Mouse (Mus musculus): ENCODE data around the gene Tecr. TPM values are rescaled to one million over a fixed set of nuclear protein-coding genes. Genes with fewer than 3 reads are reported as not detected.
A peak's percentile ranks its signal among the peaks of the same experiment; 100 is the strongest.

Gene Tecr
- total RNA-seq (2021) = 100 to 1,000 TPM; 510 to 556 TPM

DNA sequence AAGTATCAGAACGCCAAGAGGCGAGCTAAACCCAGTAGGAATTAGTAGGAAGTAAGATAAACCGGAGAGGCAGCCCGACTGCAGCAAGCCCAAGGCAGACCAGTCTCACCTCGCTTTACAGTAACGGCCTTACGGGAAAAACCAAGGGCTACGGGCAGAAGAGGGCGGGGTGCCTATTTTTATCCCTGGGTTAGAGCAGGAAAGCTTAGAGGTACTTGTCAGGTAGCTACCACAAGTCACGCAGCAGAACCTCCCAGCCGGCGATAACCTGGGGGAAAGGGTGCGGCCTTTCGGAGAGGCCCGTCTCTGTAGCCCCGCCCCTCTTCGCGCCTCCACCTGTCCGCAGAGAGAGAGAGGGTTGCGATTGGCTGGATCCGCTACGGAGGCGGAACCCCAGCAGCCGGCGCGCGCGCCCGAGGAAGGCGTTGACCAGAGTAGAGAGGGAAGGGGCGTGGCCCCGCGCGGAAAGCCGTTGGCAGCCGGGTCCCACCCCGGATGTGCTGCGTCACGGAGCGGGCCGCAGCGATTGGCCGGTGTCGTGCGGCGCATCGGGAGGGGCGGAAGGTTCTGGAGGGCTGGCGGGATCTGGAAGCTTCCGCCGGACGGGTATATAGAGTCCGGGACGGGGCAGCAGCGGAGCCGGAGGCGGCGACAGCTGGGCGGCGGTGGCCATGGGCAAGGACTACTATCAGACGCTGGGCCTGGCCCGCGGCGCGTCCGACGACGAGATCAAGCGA, at the start of gene Tecr, which contains the start of gene Dnajb1:
Tecr (minus strand) TSS at position 311 of the 737 bp plus-strand sequence.
Dnajb1 (plus strand) TSS at position 533 of the 737 bp plus-strand sequence.
- peak; percentile 94 to 97 for DNase-seq (ENCODE audit: extremely low spot score in 1 of 2, low spot score in 1 of 2)

DNA sequence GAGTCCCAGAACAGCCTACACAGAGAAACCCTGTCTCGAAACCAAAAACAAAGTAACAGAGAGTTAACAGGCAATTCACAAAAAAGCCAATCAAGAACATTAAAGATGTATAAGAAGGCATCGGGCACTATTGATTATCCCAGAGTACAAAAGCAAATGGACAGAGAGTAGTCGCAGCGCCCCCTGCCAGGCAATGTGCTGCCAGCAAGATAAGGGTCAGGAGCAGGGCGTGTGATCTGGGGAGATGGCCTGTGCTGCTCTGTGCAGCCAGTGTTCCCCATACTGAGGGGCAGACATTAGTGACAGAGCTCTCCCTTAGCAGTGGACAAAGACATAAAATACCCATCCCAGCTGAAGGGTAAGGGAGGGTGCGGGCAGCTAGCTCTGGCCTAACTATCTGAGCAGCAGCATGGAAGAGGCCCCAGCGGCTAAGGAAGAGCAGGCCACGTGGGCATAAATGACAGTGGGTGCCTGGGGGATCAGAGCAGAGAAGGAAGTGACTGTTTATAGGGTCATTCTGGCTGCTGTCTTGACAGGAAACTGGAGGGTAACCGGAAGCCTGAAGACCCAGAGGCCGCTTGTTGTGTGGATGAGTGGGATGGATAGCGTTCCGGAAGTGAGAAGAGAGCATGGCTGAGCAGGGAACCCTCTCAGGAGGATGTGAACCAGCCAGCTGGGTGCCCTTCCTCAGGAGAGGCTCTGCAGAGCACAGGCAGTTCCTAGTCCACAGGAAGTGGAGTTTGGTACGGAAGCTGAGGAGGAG, 48.9 kb upstream of the Tecr start:
- no peak for DNase-seq (ENCODE audit: extremely low spot score in 1 of 2, low spot score in 1 of 2)

DNA sequence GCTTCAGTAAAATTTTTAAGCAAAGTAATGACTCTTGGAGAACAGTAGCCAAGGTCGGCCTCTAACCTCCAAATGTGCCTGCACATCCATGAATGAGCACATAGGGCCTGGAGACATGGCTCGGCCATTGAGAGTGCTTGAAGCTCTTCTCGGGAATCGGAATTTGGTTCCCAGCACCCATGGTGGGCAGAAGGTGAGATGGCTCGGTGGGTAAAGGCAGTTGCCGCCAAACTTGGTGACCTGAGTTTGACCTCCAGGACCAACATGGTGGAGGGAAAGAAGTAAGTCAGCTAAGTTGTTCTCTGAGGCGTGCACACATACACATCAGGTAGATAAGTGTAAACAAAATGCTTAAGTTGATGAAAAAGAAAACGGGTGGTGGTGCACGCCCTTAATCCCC, 48.3 kb upstream of the Tecr start:
- no peak for DNase-seq (ENCODE audit: extremely low spot score in 1 of 2, low spot score in 1 of 2)

DNA sequence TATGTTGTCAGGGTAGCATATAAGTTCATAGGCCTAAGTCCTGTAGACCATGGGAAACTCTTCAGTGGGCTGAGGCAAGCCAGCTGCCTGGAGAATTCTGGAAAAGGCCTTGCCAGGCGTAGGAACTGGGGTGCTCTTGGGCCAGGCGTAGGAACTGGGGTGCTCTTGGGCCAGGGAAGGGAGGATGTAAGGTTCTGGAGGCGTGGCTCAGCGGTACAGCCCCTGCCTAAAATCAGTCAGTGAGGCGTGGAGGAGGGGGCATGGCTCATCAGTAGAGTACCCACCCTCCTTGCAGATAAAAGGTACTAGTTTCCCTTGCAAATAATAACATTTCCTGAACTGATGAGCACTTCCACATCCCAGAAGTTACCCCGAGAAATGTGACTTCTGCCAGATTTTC, 47.0 kb upstream of the Tecr start:
- DNase-seq (ENCODE audit: extremely low spot score in 1 of 2, low spot score in 1 of 2) = no peak

DNA sequence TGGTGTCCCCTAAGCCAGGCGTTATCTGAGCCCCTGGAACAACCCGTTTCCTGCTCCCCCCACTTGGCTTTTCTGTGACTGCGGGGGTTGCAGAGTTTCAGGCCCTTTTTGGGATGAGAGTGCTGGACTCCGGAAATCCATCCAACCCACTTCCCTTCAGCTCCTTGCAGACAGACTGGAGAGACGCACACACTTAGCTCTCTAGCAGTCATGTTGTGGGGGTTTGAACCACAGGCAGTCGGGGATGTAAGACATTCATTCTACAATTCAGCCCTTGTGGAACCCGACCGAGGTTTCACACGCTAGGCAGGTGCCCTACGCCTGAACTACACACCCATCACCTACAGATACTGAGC, 45.9 kb upstream of the Tecr start:
- no peak for DNase-seq (ENCODE audit: extremely low spot score in 1 of 2, low spot score in 1 of 2)

DNA sequence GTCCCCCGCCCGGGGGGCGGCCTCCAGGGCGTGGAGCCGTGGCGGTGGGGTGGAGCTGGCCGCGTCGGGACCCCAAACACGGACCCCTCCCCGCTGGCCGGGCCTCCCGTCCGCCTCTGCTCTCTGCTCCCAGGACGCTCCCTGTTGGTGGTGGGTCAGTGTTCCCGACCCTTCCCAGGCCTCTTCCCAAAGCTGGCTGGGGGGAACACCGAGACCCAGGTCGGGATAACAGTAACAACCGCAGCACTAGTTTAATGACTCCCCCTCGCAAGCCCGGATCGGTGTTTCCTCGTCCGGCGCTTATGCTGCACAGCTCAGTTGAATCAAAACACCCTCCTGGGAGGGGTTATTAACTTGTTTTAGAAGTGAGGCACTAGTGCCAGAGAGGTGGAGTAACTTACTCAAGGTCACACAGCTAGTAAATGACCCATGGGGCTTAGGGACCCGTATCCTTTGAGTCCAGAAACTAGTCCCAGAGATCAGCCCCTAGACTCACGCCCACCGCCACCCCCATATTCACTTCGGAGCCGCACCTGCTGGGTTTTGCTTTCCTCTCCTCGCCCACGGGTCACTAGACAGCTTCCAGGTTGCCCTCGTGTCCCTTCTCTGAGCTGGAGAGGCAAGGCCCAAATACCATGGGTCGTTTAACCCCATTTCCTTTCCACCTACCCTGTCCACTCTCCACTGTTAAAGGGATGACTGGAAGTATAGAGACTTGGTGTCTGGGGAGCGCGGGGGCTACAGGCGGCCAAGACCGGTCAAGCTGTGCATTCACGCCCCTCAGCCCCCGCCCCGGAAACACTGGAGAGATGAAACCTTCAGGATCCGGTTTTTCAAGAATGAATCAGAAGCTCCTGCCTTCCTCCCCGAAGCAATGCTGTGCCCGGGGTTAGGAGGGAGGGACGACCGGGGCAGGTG, 45.2 kb upstream of the Tecr start:
- no peak for DNase-seq (ENCODE audit: extremely low spot score in 1 of 2, low spot score in 1 of 2)

DNA sequence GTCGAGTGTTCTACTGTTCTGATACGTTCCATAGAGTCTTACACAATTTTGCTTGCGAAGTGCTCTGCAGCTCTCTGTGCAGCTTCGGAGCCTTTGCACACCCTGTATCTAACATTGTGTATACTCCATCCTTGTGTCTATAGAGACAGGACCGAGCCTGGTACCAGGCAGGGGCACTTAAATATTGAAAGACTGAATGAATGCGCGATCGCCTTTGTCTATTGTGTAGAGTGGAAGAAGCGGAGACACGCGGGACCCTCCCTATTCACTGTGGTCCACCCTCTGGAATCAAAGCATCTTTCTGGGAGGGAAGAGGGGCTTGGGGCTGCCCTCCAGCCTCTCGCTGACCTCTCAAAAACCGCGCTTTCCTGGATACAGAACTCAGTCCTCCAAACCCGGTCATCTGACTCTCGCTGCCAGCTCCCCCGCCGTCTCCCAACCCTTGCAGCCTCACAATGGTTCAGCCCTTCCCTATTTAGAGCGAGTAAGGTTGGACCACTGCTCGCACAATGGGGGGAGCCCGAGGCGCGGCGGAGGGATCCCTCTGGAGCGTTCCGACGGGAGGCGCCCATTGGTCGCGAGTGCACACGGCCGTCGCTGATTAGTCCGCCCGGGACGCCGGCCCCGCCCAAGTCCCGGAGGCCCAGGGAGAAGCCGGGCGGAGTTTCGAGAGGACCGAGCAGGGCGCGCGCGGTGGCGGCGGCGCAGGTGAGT, 44.4 kb upstream of the Tecr start, which contains the start of gene Gipc1:
Gipc1 (plus strand) TSS at position 648 of the 714 bp plus-strand sequence.
- DNase-seq (ENCODE audit: extremely low spot score in 1 of 2, low spot score in 1 of 2) = peak; percentile 82 to 90

DNA sequence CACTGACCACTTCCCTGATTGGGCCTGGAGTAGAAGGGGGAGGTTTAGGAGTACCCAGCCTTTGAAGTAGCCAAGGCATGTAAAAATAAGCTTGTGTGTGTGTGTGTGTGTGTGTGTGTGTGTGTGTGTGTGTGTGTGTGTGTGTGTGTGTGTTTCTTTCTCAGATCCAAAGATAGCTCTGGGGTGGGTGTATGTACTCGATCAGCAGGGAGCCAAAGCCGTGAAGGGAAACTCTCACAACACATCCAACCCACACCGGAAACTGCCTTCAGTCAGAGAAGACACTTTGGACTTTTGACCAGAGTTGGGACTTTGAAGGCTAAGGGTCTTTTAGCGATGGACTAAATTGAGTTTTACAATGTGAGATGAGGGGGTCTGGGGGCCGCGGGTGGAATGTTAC, 41.9 kb upstream of the Tecr start:
- DNase-seq (ENCODE audit: extremely low spot score in 1 of 2, low spot score in 1 of 2) = no peak

DNA sequence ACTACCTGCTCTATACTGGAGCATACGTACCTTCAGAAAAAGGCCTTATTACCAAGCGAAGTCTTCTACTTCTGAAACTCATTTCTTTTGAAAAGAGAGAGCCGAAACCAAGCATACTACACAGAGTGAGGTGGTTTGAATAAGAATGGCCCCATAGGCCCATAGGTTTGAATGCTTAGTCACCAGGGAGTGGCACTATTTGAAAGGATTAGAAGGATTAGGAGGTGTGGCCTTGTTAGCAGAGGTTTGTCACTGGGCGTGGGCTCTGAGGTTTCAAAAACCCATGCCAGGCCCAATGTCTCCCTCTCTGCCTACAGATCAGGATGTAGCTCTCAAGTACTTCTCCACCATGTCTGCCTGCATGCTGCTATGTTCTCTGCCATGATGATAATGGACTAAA, 40.3 kb upstream of the Tecr start:
- DNase-seq (ENCODE audit: extremely low spot score in 1 of 2, low spot score in 1 of 2) = no peak

DNA sequence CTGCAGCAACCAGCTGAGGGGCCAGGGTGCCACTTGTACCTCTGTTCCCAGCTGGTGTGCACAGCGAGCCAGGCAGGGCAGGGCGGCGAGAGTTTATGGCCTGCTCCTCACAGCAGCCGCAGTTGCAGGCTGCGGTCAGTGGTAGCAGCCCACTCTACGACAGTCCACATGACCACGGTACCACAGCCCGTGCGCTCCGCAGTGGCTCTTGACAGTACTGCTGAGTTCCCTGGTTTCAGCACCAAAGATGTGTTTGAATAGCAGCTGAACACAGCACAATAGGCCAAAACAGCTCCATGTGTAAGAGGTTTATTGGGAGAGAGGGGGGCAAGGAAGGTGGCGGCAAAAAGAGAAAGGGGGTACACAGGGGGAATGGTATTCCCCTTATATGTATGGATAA, 39.7 kb upstream of the Tecr start:
- no peak for DNase-seq (ENCODE audit: extremely low spot score in 1 of 2, low spot score in 1 of 2)

DNA sequence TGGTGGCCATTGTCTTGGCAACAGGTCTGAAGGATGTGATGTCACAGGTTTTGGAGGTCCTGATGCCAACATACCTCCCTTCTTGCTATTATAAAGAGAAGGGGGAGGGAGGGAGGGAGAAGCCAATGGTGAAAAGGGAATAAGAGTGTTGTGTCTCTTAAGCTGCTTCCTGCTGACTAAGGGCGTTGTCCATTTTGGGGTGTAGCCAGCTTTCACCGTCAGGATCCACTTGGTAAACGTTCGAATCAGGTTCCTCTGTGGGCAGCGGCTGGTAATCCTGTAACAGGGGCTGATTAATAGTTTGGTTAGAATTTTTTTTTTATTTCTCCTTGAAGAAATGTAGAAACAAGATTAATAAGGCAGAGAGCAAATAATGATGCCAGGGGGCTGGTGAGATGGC, 31.9 kb upstream of the Tecr start:
- DNase-seq (ENCODE audit: extremely low spot score in 1 of 2, low spot score in 1 of 2) = no peak

DNA sequence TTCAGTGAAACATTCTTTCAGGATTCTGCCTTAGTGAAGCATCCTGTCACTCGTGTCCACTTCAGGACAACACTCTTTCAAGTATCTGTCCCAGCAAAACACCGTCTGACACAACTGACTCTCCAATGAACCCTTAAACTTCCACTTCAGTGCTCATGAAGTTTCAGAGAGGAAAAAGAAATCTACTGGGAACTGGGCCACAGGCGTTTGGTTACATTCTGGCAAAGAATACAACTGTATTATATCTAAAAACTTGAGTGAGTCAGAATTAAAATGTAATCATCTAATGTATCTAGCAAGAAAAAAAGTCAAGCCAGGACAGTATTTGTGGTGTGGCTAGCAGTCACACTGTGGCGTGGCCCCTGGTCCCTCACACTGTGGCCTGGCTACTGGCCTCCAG, 31.1 kb upstream of the Tecr start:
- no peak for DNase-seq (ENCODE audit: extremely low spot score in 1 of 2, low spot score in 1 of 2)

DNA sequence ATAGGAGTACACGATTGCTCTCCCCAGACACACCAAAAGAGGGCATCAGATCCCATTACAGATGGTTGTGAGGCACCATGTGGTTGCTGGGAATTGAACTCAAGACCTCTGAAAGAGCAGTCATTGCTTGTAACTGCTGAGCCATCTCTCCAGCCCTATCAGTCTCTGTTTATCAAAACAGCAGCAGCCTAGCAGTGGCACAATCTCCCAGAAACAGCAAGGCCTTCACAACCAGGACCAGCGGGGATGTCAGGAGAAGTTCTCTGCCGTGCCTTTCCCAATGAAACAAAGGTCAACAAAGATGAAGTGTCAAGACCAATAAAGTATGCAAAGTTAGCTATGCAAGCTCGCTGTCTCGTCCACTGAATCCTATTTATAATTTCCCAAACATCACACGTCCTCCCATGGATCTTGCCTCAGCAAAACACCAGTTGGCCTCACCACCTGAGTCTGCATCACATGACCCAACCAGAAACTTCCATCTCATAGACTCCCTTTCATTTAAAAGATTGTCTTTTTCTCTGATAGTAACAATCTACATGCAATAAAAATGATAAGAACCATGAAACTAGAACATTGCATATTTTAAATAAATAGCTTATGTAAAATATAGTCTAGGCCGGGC, 24.4 kb upstream of the Tecr start:
- DNase-seq (ENCODE audit: extremely low spot score in 1 of 2, low spot score in 1 of 2) = no peak

DNA sequence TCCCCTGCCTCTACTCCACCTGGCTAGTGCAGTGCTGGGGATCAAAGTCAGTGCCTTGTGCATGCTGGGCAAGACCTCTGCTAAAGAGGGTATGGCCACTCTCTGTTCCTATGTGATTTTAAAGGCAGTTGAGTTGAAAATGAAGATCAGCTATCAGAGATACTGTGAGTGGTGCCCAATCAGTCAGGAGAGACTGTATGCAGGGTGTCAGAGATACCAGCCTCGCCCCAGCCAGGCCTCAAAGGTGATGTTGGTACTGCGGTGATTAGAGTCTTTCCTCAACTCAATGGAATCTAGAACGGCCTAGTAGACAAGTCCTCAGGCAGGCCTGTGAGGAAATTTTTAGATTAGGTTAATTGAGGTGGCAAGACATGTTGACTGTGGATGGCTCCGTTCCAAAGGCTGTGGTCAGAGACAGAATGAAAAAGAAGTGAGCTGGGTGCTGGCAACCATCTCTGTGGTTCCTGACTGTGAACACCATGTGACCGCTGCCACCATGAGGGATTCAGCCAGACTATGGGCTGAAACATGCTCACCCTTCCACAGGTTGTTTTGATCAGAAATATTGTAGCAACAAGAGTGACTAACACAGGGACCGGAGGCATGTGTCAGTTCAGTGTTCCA, 18.0 kb upstream of the Tecr start:
- no peak for DNase-seq (ENCODE audit: extremely low spot score in 1 of 2, low spot score in 1 of 2)

DNA sequence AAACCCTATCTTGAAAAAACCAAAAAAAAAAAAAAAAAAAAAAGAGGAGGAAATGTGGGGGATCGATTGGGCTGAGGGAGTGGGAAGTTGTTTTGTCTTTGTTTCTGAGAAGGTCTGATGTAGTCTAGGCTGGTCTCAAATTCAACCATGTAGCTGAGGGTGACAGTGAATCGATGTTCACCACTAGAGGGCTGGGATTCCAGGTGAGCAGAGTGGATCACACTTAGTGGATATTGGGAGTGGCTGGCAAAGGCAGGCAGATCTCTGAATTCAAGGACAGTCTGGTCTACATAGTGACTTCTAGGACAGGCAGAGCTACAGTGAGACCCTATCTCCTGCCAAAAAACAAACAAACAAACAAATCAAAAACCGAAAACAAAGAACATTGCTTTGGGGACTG, 17.0 kb upstream of the Tecr start:
- no peak for DNase-seq (ENCODE audit: extremely low spot score in 1 of 2, low spot score in 1 of 2)

DNA sequence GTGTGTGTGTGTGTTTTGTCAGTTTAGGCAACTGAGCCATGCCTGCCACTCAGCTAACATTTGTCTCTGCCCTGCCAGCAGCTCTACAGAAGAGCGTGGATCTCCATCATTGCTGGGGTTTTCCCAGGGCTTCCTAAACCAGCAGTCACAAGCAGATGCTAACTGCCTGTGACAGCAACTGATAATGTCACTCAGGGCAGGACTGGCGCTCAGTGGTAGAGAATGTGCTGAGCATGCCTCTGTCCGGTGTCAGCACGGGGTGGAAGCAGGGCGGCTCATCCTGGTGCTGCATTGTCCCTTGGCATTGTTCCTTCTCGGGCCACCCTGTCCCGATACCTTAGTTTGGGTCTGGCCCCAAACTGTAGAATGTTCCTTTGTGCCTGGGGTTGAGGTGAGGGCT, 15.8 kb upstream of the Tecr start:
- DNase-seq (ENCODE audit: extremely low spot score in 1 of 2, low spot score in 1 of 2) = no peak

DNA sequence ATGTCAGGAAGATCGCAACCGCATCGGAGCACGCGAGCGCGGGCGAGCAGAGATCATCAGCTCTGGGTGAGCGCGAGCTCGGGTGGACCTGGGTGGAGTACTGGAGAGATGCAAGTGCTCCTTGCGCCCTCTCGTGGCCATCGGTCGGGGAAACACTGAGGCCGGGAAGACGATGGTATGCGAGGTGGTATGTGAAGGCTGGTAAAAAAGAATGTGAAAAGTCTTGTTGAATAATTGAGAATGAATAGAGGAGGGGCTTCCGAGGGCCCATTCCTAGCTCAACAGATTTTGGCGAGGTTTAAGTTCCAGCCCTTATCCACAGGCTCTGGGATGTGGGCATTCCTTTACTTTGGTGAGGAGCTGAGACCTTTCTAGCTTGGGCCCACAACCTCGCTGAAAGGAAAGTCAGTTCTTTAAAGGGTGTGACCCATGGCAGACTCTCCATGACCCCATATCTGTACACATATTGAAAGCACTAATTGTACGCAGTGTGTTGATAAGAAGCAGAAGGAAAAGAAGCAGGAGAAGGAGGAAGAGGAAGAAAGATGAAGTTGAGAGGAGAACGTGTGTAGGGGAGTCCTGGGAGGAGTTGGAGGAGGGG, 14.7 kb upstream of the Tecr start:
- DNase-seq (ENCODE audit: extremely low spot score in 1 of 2, low spot score in 1 of 2) = peak; percentile 84 to 97

DNA sequence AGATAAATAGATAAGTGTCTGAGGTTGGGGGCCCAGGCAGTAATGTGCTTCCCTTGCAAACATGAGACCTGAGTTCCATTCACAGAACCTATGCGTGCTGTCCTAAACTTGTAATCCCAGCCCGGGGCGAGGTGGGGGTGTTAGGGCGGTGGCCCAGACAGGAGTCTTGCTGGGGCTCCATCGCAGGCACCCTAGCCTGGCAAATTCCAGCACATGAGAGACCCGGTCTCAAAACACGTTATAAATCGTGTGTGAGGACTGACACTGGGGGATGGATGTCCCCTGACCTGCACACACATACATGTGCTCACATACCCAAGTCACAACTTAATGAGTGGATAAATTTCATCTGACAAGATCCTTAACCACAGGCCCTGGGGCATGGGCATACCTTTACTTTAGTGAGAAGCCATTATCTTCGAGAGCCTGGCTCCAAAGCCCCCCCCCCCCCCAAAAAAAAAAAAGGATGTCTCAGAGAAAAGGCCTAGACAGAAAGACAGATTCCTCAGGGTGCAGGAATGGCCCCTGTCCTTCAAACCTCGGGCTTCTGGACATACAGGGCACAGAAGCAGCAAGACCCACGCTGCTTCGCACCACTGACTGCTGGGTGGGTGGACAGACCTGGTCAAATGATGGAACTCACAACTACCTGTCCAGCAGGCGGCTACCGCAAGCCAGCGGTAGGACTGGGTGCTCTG, 14.1 kb upstream of the Tecr start:
- DNase-seq (ENCODE audit: extremely low spot score in 1 of 2, low spot score in 1 of 2) = no peak

All from layer of hippocampus, postnatal 25 days (tissue).